Mouse (Mus musculus) embryo, embryonic 9.5 days (tissue): ENCODE data around the gene Bend3.
A peak's percentile ranks its signal among the peaks of the same experiment; 100 is the strongest.
"Not testable (repeated sequence)": the region's sequence is repeated elsewhere in the genome, so short reads cannot be mapped to it uniquely, and the experiment has no call there.

Experiments
- DNase-seq: peaks from one replicate; pipeline ENCODE4 v3.0.0-alpha.2; 2017; ENCODE audit errors: extremely low spot score

Bend3 gene

GRCm38 (mm10) chr10:43480227-43480849 is 1.7 kb downstream of the Bend3 start:
- DNase-seq: peak; percentile 42

- no peak for DNase-seq
Observed at GRCm38 (mm10) chr10:43481179-43481578, 2.5 kb downstream of the Bend3 start.

- no peak for DNase-seq
Observed at GRCm38 (mm10) chr10:43482021-43482420, 3.4 kb downstream of the Bend3 start.

- no peak for DNase-seq
Observed at GRCm38 (mm10) chr10:43483426-43483995, 4.9 kb downstream of the Bend3 start.

GRCm38 (mm10) chr10:43485751-43486268 is 7.2 kb downstream of the Bend3 start:
- DNase-seq: no peak

- no peak for DNase-seq
Observed at GRCm38 (mm10) chr10:43487441-43488010, 8.9 kb downstream of the Bend3 start.

- DNase-seq: no peak
Observed at GRCm38 (mm10) chr10:43488258-43488657, 9.6 kb downstream of the Bend3 start.

GRCm38 (mm10) chr10:43489139-43489538 is 10.5 kb downstream of the Bend3 start:
- DNase-seq: no peak

GRCm38 (mm10) chr10:43489550-43489949 is 10.9 kb downstream of the Bend3 start:
- no peak for DNase-seq

GRCm38 (mm10) chr10:43490034-43490433 is 11.4 kb downstream of the Bend3 start:
- no peak for DNase-seq

GRCm38 (mm10) chr10:43490846-43491245 is 12.2 kb downstream of the Bend3 start:
- DNase-seq: no peak

GRCm38 (mm10) chr10:43502599-43502998 is 24.0 kb downstream of the Bend3 start:
- no peak for DNase-seq

GRCm38 (mm10) chr10:43504291-43504690 is 25.7 kb downstream of the Bend3 start:
- no peak for DNase-seq

GRCm38 (mm10) chr10:43507051-43507450 is 28.4 kb downstream of the Bend3 start:
- DNase-seq: no peak

GRCm38 (mm10) chr10:43509228-43509627 is 30.6 kb downstream of the Bend3 start:
- DNase-seq: no peak

- no peak for DNase-seq
Observed at GRCm38 (mm10) chr10:43512976-43513375, 34.3 kb downstream of the Bend3 start.

- DNase-seq: peak; percentile 4
Observed at GRCm38 (mm10) chr10:43516992-43517660, 38.5 kb downstream of the Bend3 start.

GRCm38 (mm10) chr10:43517836-43518235 is 39.2 kb downstream of the Bend3 start:
- DNase-seq: no peak

- DNase-seq: no peak
Observed at GRCm38 (mm10) chr10:43518368-43518767, 39.7 kb downstream of the Bend3 start.

GRCm38 (mm10) chr10:43519977-43520376 is 41.3 kb downstream of the Bend3 start:
- no peak for DNase-seq

GRCm38 (mm10) chr10:43523931-43524330 is 45.3 kb downstream of the Bend3 start, which contains the start of gene Gm9803:
Gene Gm9803, plus strand, starts transcription at chr10:43524084.
- DNase-seq: not testable (repeated sequence)
